Mouse (Mus musculus) C2C12 (cell line): ENCODE results near the gene Pomgnt1.

Source experiments
- CEBPB ChIP-seq: IDR thresholded peaks from one replicate; pipeline ENCODE4 v1.6.1; 2011; ENCODE audit warnings: low read depth, mild to moderate bottlenecking, control low read depth, moderate library complexity
- CTCF ChIP-seq: IDR thresholded peaks from one replicate; pipeline ENCODE4 v1.5.1; 2011; ENCODE audit not compliant: control insufficient read depth, insufficient read depth, insufficient read length
- FOSL1 ChIP-seq: IDR thresholded peaks from one replicate; pipeline ENCODE4 v1.8.0; 2011; ENCODE audit warnings: mild to moderate bottlenecking, low read length; ENCODE audit not compliant: poor library complexity, insufficient read depth, severe bottlenecking
- MAX ChIP-seq: IDR thresholded peaks from one replicate; pipeline ENCODE4 v1.6.1; 2011; ENCODE audit warnings: mild to moderate bottlenecking, control low read depth
- MYOG ChIP-seq: IDR thresholded peaks from one replicate; pipeline ENCODE4 v1.6.1; 2011; ENCODE audit not compliant: control insufficient read depth, insufficient read length; ENCODE audit errors: extremely low read depth
- USF1 ChIP-seq: IDR thresholded peaks from one replicate; pipeline ENCODE4 v1.6.1; 2011; ENCODE audit warnings: low read depth, mild to moderate bottlenecking, control low read depth, moderate library complexity

DNA sequence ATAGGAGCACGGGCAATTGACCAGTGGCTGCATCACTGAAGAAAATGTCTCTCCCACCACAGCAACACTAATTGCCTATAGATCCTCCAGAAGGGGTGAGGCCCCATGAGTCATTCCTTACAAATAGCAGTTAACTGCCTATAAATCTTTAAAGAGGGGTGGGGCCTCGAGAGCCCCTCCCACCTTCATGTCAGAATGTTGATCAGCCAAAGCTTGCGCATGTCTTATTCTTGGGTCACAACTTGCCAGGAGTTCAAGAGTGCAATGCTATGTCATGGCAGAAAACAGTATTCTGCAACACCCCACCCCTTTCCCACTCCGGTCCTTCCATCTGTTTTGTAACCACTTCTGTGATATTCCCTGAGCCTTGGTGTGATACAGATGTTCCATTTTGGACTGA lies 82.9 kb downstream of the Pomgnt1 start:
- TF ChIP-seq CTCF (no peak), USF1 (no peak), MAX (no peak), MYOG (no peak), CEBPB (no peak), FOSL1 (no peak)
